Mouse (Mus musculus): ENCODE measurements around the gene Gnat1. TPM values are rescaled to one million over a fixed set of nuclear protein-coding genes. Genes with fewer than 3 reads are reported as not detected.

The Gnat1 gene
- polyA plus RNA-seq, 1 experiment: 0.15 TPM

- peak overlapping the region; percentile 31 for H3K4me3 ChIP-seq (replicated peaks; ENCODE audit: insufficient read depth, low read depth, low read length)
Observed at GRCm38 (mm10) chr9:107626158-107626843, 53.2 kb downstream of the Gnat1 start.

GRCm38 (mm10) chr9:107625351-107626128 is 54.0 kb downstream of the Gnat1 start:
- H3K4me1 ChIP-seq (ENCODE audit: control insufficient read depth, insufficient read depth, low read length): peaks cover 52% of the 10 kb centered on the region
- 0 out of 2 replicates have a peak overlapping the region, but pooled peaks have one; percentile 72 for H3K27ac ChIP-seq (ENCODE audit: insufficient read depth, low read length)
- H3K4me3 ChIP-seq (replicated peaks; ENCODE audit: insufficient read depth, low read depth, low read length): no peak overlapping the region
- WGBS: 90% methylated on average over 12 of the region's 12 CpGs
- DNase-seq: no peak
- TF ChIP-seq POLR2A (IDR thresholded peaks at IDR 0.05; ENCODE audit: borderline replicate concordance, insufficient read depth, low read length) (no peak), CTCF (IDR thresholded peaks at IDR 0.05; ENCODE audit: borderline replicate concordance, insufficient read depth, low read depth, low read length) (peak; percentile 0; the same call in 1 of the 2 replicates)
- no peaks in the 10 kb centered on the region for H3K27me3 ChIP-seq (ENCODE audit: control insufficient read depth, insufficient read depth, low read length)

More at GRCm38 (mm10) chr9:107626158-107626843, 53.2 kb downstream of the Gnat1 start:
- no peak for DNase-seq
- TF ChIP-seq POLR2A (IDR thresholded peaks at IDR 0.05; ENCODE audit: borderline replicate concordance, insufficient read depth, low read length): no peak
- 0 out of 2 replicates have a peak, but pooled peaks have one; percentile 1 for TF ChIP-seq CTCF (IDR thresholded peaks at IDR 0.05; ENCODE audit: borderline replicate concordance, insufficient read depth, low read depth, low read length)
- Histone ChIP-seq H3K27ac (ENCODE audit: insufficient read depth, low read length) (peak overlapping the region; percentile 72), H3K27me3 (ENCODE audit: control insufficient read depth, insufficient read depth, low read length) (no peaks in the 10 kb centered on the region), H3K4me1 (ENCODE audit: control insufficient read depth, insufficient read depth, low read length) (peaks cover 46% of the 10 kb centered on the region)
- WGBS: 26% methylated on average over 15 of the region's 15 CpGs

- TF ChIP-seq CTCF (IDR thresholded peaks at IDR 0.05; ENCODE audit: borderline replicate concordance, insufficient read depth, low read depth, low read length) (no peak), POLR2A (IDR thresholded peaks at IDR 0.05; ENCODE audit: borderline replicate concordance, insufficient read depth, low read length) (no peak)
- H3K27me3 ChIP-seq (ENCODE audit: control insufficient read depth, insufficient read depth, low read length): no peaks in the 10 kb centered on the region
- no peak for DNase-seq
- H3K27ac ChIP-seq (ENCODE audit: insufficient read depth, low read length): peak overlapping the region; percentile 25; the same call in 1 of the 2 replicates
- peaks cover 57% of the 10 kb centered on the region for H3K4me1 ChIP-seq (ENCODE audit: control insufficient read depth, insufficient read depth, low read length)
- H3K4me3 ChIP-seq (replicated peaks; ENCODE audit: insufficient read depth, low read depth, low read length): no peak overlapping the region
- WGBS: 67% methylated on average over 3 of the region's 3 CpGs
Observed at GRCm38 (mm10) chr9:107624951-107625350, 54.6 kb downstream of the Gnat1 start.

GRCm38 (mm10) chr9:107624539-107624938 is 55.0 kb downstream of the Gnat1 start:
- TF ChIP-seq POLR2A (IDR thresholded peaks at IDR 0.05; ENCODE audit: borderline replicate concordance, insufficient read depth, low read length) (no peak), CTCF (IDR thresholded peaks at IDR 0.05; ENCODE audit: borderline replicate concordance, insufficient read depth, low read depth, low read length) (no peak)
- no peak overlapping the region for H3K4me3 ChIP-seq (replicated peaks; ENCODE audit: insufficient read depth, low read depth, low read length)
- H3K27ac ChIP-seq (ENCODE audit: insufficient read depth, low read length): no peak overlapping the region
- no peak for DNase-seq
- H3K4me1 ChIP-seq (ENCODE audit: control insufficient read depth, insufficient read depth, low read length): peaks cover 61% of the 10 kb centered on the region
- no peaks in the 10 kb centered on the region for H3K27me3 ChIP-seq (ENCODE audit: control insufficient read depth, insufficient read depth, low read length)
- 70% methylated on average over 5 of the region's 5 CpGs for WGBS

Other genes with a start within 250 kb of the Gnat1 start
- 44.3 and 44.6 TPM in 2 replicates for gene Tmem115, start 145.8 kb downstream of the Gnat1 start, polyA plus RNA-seq (2012; rRNA removed)
- gene Cyb561d2, start 137.5 kb downstream of the Gnat1 start, polyA plus RNA-seq (2012; rRNA removed): 21.2 and 21.5 TPM in 2 replicates
- 64.1 and 70.7 TPM in 2 replicates for gene Nprl2, start 137.5 kb downstream of the Gnat1 start, polyA plus RNA-seq (2012; rRNA removed)
- gene Zmynd10, start 132.4 kb downstream of the Gnat1 start, polyA plus RNA-seq (2012; rRNA removed): 1.6 and 2.3 TPM in 2 replicates
- gene Rassf1, start 128.2 kb downstream of the Gnat1 start, polyA plus RNA-seq (2012; rRNA removed): 30.3 and 32.3 TPM in 2 replicates
- 123 and 127 TPM in 2 replicates for gene Tusc2, start 116.5 kb downstream of the Gnat1 start, polyA plus RNA-seq (2012; rRNA removed)
- 10.8 and 11.9 TPM in 2 replicates for gene Hyal2, start 111.8 kb downstream of the Gnat1 start, polyA plus RNA-seq (2012; rRNA removed)
- 5.7 and 6.8 TPM in 2 replicates for gene Hyal1, start 102.8 kb downstream of the Gnat1 start, polyA plus RNA-seq (2012; rRNA removed)
- 19.5 and 21.6 TPM in 2 replicates for gene Naa80, start 100.8 kb downstream of the Gnat1 start, polyA plus RNA-seq (2012; rRNA removed)
- 1.1 TPM in 2 replicates for gene Hyal3, start 98.9 kb downstream of the Gnat1 start, polyA plus RNA-seq (2012; rRNA removed)
- gene Ifrd2, start 92.1 kb downstream of the Gnat1 start, polyA plus RNA-seq (2012; rRNA removed): 20.2 and 23.4 TPM in 2 replicates
- 3.9 and 6.4 TPM in 2 replicates for gene Sema3b, start 70.5 kb downstream of the Gnat1 start, polyA plus RNA-seq (2012; rRNA removed)
- 273 and 301 TPM in 2 replicates for gene Gnai2, start 44.3 kb downstream of the Gnat1 start, polyA plus RNA-seq (2012; rRNA removed)
- 145 and 152 TPM in 2 replicates for gene Slc38a3, start 10.2 kb downstream of the Gnat1 start, polyA plus RNA-seq (2012; rRNA removed)
- 30.4 and 31.8 TPM in 2 replicates for gene Sema3f, start 30.8 kb upstream of the Gnat1 start, polyA plus RNA-seq (2012; rRNA removed)
- gene Rbm5, start 91.3 kb upstream of the Gnat1 start, polyA plus RNA-seq (2012; rRNA removed): 126 and 129 TPM in 2 replicates
- 64.5 and 66.4 TPM in 2 replicates for gene Rbm6, start 193.5 kb upstream of the Gnat1 start, polyA plus RNA-seq (2012; rRNA removed)
- 32.4 and 34.4 TPM in 2 replicates for gene Mon1a, start 208.4 kb upstream of the Gnat1 start, polyA plus RNA-seq (2012; rRNA removed)
- 0.71 and 1.0 TPM in 2 replicates for gene Mst1r, start 227.2 kb upstream of the Gnat1 start, polyA plus RNA-seq (2012; rRNA removed)
- not detected in 2 replicates for gene Actl11, start 248.8 kb upstream of the Gnat1 start, polyA plus RNA-seq (2012; rRNA removed)

Data from cerebellum, adult 2 months (tissue).